Mouse (Mus musculus): ENCODE measurements around the gene Veph1. TPM values are rescaled to one million over a fixed set of nuclear protein-coding genes. Genes with fewer than 3 reads are reported as not detected.
A peak's percentile ranks its signal among the peaks of the same experiment; 100 is the strongest.

Gene Veph1
- total and polyA plus RNA-seq, 3 experiments = not detected

- H3K4me2 ChIP-seq (ENCODE audit: insufficient read depth, low read depth, poor library complexity, severe bottlenecking) = peak overlapping the region; percentile 22; the same call in 1 of the 2 replicates
- no peak overlapping the region for H3K27ac ChIP-seq (ENCODE audit: insufficient read depth, low read depth)
- in situ Hi-C loops (cut with MboI; ENCODE audit: low pct_ligation_motif_present, low pct_unique_long_range_greater_than_20kb, low sequenced_read_pairs) (no loop called here), dilution Hi-C loops (cut with MboI; ENCODE audit: extremely low pct_ligation_motif_present, extremely low pct_unique_long_range_greater_than_20kb, low sequenced_read_pairs) (no loop called here)
- no peak overlapping the region for H3K4me3 ChIP-seq (replicated peaks in 1 of 3; ENCODE audit: low read depth in 2 of 3, low read length in 2 of 3, poor library complexity in 1 of 3)
- TF ChIP-seq CHD2 (IDR thresholded peaks at IDR 0.05; ENCODE audit: low read length) (peak; percentile 79), MXI1 (IDR thresholded peaks at IDR 0.05; ENCODE audit: low read depth, low read length) (peak; percentile 13; the same call in 1 of the 2 replicates), SIN3A (IDR thresholded peaks at IDR 0.05; ENCODE audit: low read length) (no peak), PAX5 (IDR thresholded peaks at IDR 0.05; ENCODE audit: low read length) (no peak), USF2 (conservative IDR thresholded peaks at IDR 0.05; ENCODE audit: low read depth, low read length) (peak; percentile 93), ZMIZ1 (IDR thresholded peaks at IDR 0.05; ENCODE audit: low read depth, low read length) (no peak), HCFC1 (IDR thresholded peaks at IDR 0.05; ENCODE audit: low read depth, low read length) (no peak), ZKSCAN1 (IDR thresholded peaks at IDR 0.05; ENCODE audit: borderline replicate concordance, low read depth, low read length) (no peak), BHLHE40 (IDR thresholded peaks at IDR 0.05; ENCODE audit: low read depth, low read length) (peak; percentile 96), KAT2A (IDR thresholded peaks at IDR 0.05; ENCODE audit: insufficient replicate concordance, low read length) (no peak), POLR2A (IDR thresholded peaks at IDR 0.05; ENCODE audit: low read depth, low read length) (no peak), EP300 (IDR thresholded peaks at IDR 0.05; ENCODE audit: low read length) (peak; percentile 98), ELF1 (IDR thresholded peaks at IDR 0.05; ENCODE audit: low read depth, low read length) (no peak; the same call in 1 of the 2 replicates), JUN (IDR thresholded peaks at IDR 0.05; ENCODE audit: insufficient read depth, low read depth, low read length) (peak; percentile 81), JUND (conservative IDR thresholded peaks at IDR 0.05; ENCODE audit: low read depth, low read length) (peak; percentile 89), ZNF384 (IDR thresholded peaks at IDR 0.05; ENCODE audit: low read depth, low read length) (0 out of 2 replicates have a peak, but pooled peaks have one; percentile 19), MAFK (IDR thresholded peaks at IDR 0.05; ENCODE audit: insufficient replicate concordance, low read length) (0 out of 2 replicates have a peak, but pooled peaks have one; percentile 21), TCF12 (IDR thresholded peaks at IDR 0.05; ENCODE audit: low read depth, low read length) (peak; percentile 94), RCOR1 (conservative IDR thresholded peaks at IDR 0.05; ENCODE audit: low read depth, low read length) (peak; percentile 72; the same call in 1 of the 2 replicates), USF1 (IDR thresholded peaks at IDR 0.05; ENCODE audit: low read depth, low read length) (peak; percentile 92), GABPA (IDR thresholded peaks at IDR 0.05; ENCODE audit: insufficient replicate concordance, low read depth, low read length) (no peak), TBP (conservative IDR thresholded peaks at IDR 0.05; ENCODE audit: low read depth, low read length) (no peak), RAD21 (IDR thresholded peaks at IDR 0.05; ENCODE audit: low read depth, low read length) (no peak; the same call in none of the 2 replicates), NELFE (IDR thresholded peaks at IDR 0.05; ENCODE audit: low read depth, low read length) (no peak), CHD1 (IDR thresholded peaks at IDR 0.05; ENCODE audit: low read depth, low read length) (no peak), SMC3 (IDR thresholded peaks at IDR 0.05; ENCODE audit: low read depth, low read length) (peak; percentile 17; the same call in 1 of the 2 replicates), ZC3H11A (IDR thresholded peaks at IDR 0.05; ENCODE audit: low read depth, low read length) (no peak), POLR2AphosphoS2 (IDR thresholded peaks at IDR 0.05; ENCODE audit: low read depth, low read length) (no peak), MYC (IDR thresholded peaks at IDR 0.05; ENCODE audit: low read depth, low read length) (0 out of 2 replicates have a peak, but pooled peaks have one; percentile 22), IRF4 (IDR thresholded peaks at IDR 0.05; ENCODE audit: low read depth, low read length) (peak; percentile 99), UBTF (IDR thresholded peaks at IDR 0.05; ENCODE audit: low read depth, low read length) (no peak), NRF1 (IDR thresholded peaks at IDR 0.05; ENCODE audit: low read depth, low read length) (no peak), MEF2A (IDR thresholded peaks at IDR 0.05; ENCODE audit: borderline replicate concordance, low read depth, low read length) (peak; percentile 87; the same call in 1 of the 2 replicates), MAZ (IDR thresholded peaks at IDR 0.05; ENCODE audit: low read depth, low read length) (0 out of 2 replicates have a peak, but pooled peaks have one; percentile 38), ETS1 (conservative IDR thresholded peaks at IDR 0.05; ENCODE audit: low read depth, low read length) (peak; percentile 83), CTCF (conservative IDR thresholded peaks at IDR 0.05 in 1 of 2, IDR thresholded peaks at IDR 0.05 in 1 of 2; ENCODE audit: low read depth in 2 of 2, low read length in 2 of 2) (peak in 1 of 2 experiments; percentile 22; a peak in 2 of 4 replicates), MAX (IDR thresholded peaks at IDR 0.05; ENCODE audit: low read length) (peak; percentile 84), E2F4 (IDR thresholded peaks at IDR 0.05; ENCODE audit: insufficient replicate concordance, low read depth, low read length) (no peak)
- peaks cover 2% of the 10 kb centered on the region for H3K9me3 ChIP-seq (replicated peaks; ENCODE audit: low read length)
- peak; percentile 89 for DNase-seq (ENCODE audit: extremely low read depth)
- H3K79me2 ChIP-seq (replicated peaks; ENCODE audit: control insufficient read depth, extremely low read depth, insufficient read depth, poor library complexity, severe bottlenecking) = no peaks in the 10 kb centered on the region
- H3K27me3 ChIP-seq (replicated peaks) = no peaks in the 10 kb centered on the region
- no peak overlapping the region for H3K9ac ChIP-seq (ENCODE audit: insufficient read depth, low read depth)
- H3K36me3 ChIP-seq (replicated peaks in 1 of 2; ENCODE audit: control insufficient read depth in 1 of 2, insufficient read depth in 1 of 2, low read length in 1 of 2) = no peaks in the 10 kb centered on the region
- peaks cover 14 to 35% of the 10 kb centered on the region in 2 experiments for H3K4me1 ChIP-seq (ENCODE audit: control insufficient read depth in 1 of 2, insufficient read depth in 2 of 2)
These were observed 271.2 kb downstream of the Veph1 start for GRCm38 (mm10) chr3:66025454-66025853.
